Mouse (Mus musculus): ENCODE results near the gene Sh3bp2. TPM values are rescaled to one million over a fixed set of nuclear protein-coding genes. Genes with fewer than 3 reads are reported as not detected.

Sh3bp2 gene
- polyA plus RNA-seq, 1 experiment from 2014 or later: 5.9 TPM

- 0 out of 2 replicates have a peak, but pooled peaks cover 3% of the 10 kb centered on the region for H3K36me3 ChIP-seq
- no peak overlapping the region for H3K9ac ChIP-seq
- 0 out of 2 replicates have a peak, but pooled peaks cover 3% of the 10 kb centered on the region for H3K4me1 ChIP-seq
- no peaks in the 10 kb centered on the region for H3K27me3 ChIP-seq (replicated peaks)
- no peak for ATAC-seq (ENCODE audit: insufficient read depth, low FRiP score, low read depth)
- no peak overlapping the region for H3K27ac ChIP-seq
- H3K9me3 ChIP-seq: no peaks in the 10 kb centered on the region
- no peak overlapping the region for H3K4me3 ChIP-seq (replicated peaks)
- no peak overlapping the region for H3K4me2 ChIP-seq
- WGBS: 91% methylated on average over 9 of the region's 9 CpGs
Observed at GRCm38 (mm10) chr5:34593202-34593727, 67.6 kb downstream of the Sh3bp2 start.

DNA sequence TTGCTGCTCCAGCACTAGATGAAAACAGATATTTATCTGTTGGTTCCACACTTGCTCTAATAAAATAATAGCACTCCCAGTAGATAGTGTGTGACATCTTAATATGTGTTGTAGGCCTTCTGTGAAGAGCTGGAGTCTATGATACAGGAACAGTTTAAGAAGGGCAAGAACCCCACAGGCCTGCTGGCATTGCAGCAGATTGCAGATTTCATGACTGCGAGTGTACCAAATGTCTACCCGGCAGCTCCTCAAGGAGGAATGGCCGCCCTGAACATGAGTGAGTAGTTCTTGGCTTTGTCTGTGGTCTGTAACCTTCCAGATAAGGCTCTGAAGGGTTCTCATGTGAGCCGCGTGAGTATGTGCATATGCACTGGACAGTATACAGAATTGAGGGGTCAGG is 78.9 kb downstream of the Sh3bp2 start:
- Histone ChIP-seq H3K27me3 (replicated peaks) (no peaks in the 10 kb centered on the region), H3K4me3 (replicated peaks) (no peak overlapping the region), H3K36me3 (peaks cover 44% of the 10 kb centered on the region), H3K27ac (no peak overlapping the region), H3K4me2 (no peak overlapping the region), H3K9ac (no peak overlapping the region), H3K9me3 (no peaks in the 10 kb centered on the region), H3K4me1 (no peaks in the 10 kb centered on the region)
- ATAC-seq (ENCODE audit: insufficient read depth, low FRiP score, low read depth): no peak
- 97% methylated on average over 5 of the region's 5 CpGs for WGBS

- H3K4me3 ChIP-seq (replicated peaks): no peak overlapping the region
- no peaks in the 10 kb centered on the region for H3K27me3 ChIP-seq (replicated peaks)
- no peak overlapping the region for H3K4me2 ChIP-seq
- 84% methylated on average over 8 of the region's 8 CpGs for WGBS
- no peak for ATAC-seq (ENCODE audit: insufficient read depth, low FRiP score, low read depth)
- no peaks in the 10 kb centered on the region for H3K4me1 ChIP-seq
- H3K9me3 ChIP-seq: no peaks in the 10 kb centered on the region
- peaks cover 53% of the 10 kb centered on the region for H3K36me3 ChIP-seq
- no peak overlapping the region for H3K9ac ChIP-seq
- H3K27ac ChIP-seq: no peak overlapping the region
Observed at GRCm38 (mm10) chr5:34607100-34607880, 81.7 kb downstream of the Sh3bp2 start.

- Histone ChIP-seq H3K4me2 (no peak overlapping the region), H3K27ac (no peak overlapping the region), H3K9ac (no peak overlapping the region), H3K4me1 (no peaks in the 10 kb centered on the region), H3K36me3 (peaks cover 49% of the 10 kb centered on the region), H3K9me3 (no peaks in the 10 kb centered on the region), H3K4me3 (replicated peaks) (no peak overlapping the region), H3K27me3 (replicated peaks) (no peaks in the 10 kb centered on the region)
- no peak; the same call in 1 of the 2 replicates for ATAC-seq (ENCODE audit: insufficient read depth, low FRiP score, low read depth)
- 54% methylated on average over 3 of the region's 3 CpGs for WGBS
Observed at GRCm38 (mm10) chr5:34608226-34608625, 82.6 kb downstream of the Sh3bp2 start.

- 91% methylated on average over 4 of the region's 4 CpGs for WGBS
- Histone ChIP-seq H3K4me2 (no peak overlapping the region), H3K9ac (no peak overlapping the region), H3K36me3 (peaks cover 59% of the 10 kb centered on the region), H3K4me1 (no peaks in the 10 kb centered on the region), H3K27ac (no peak overlapping the region), H3K9me3 (no peaks in the 10 kb centered on the region), H3K4me3 (replicated peaks) (no peak overlapping the region), H3K27me3 (replicated peaks) (no peaks in the 10 kb centered on the region)
- no peak for ATAC-seq (ENCODE audit: insufficient read depth, low FRiP score, low read depth)
Observed at GRCm38 (mm10) chr5:34609966-34610365, 84.3 kb downstream of the Sh3bp2 start.

Small RNA genes within 50 kb of the gene (microRNA-seq; reads per million reads assigned to microRNA genes)
- 2.1 reads per million, percentile 4 among the genes with 10 or more reads in this experiment for gene Mir7036b

Other genes with a start within 250 kb of the Sh3bp2 start
- gene Zfyve28, start 237.4 kb upstream of the Sh3bp2 start, polyA plus RNA-seq (2015; fragmentation: Nextera tagmentation; extraction: Ambion mirVana): 0.53 and 0.62 TPM in 2 replicates
- not detected in 2 replicates for gene Cfap99, start 237.2 kb upstream of the Sh3bp2 start, polyA plus RNA-seq (2015; fragmentation: Nextera tagmentation; extraction: Ambion mirVana)
- 138 and 151 TPM in 2 replicates for gene Rnf4, start 189.5 kb upstream of the Sh3bp2 start, polyA plus RNA-seq (2015; fragmentation: Nextera tagmentation; extraction: Ambion mirVana)
- gene Fam193a, start 155.9 kb upstream of the Sh3bp2 start, polyA plus RNA-seq (2015; fragmentation: Nextera tagmentation; extraction: Ambion mirVana): 10.3 and 11.8 TPM in 2 replicates
- 22.9 and 23.2 TPM in 2 replicates for gene Tnip2, start 11.8 kb upstream of the Sh3bp2 start, polyA plus RNA-seq (2015; fragmentation: Nextera tagmentation; extraction: Ambion mirVana)
- gene Add1, start 47.8 kb downstream of the Sh3bp2 start, polyA plus RNA-seq (2015; fragmentation: Nextera tagmentation; extraction: Ambion mirVana): 162 and 168 TPM in 2 replicates
- 119 and 147 TPM in 2 replicates for gene Mfsd10, start 111.4 kb downstream of the Sh3bp2 start, polyA plus RNA-seq (2015; fragmentation: Nextera tagmentation; extraction: Ambion mirVana)
- 22.8 and 25.9 TPM in 2 replicates for gene Nop14, start 134.3 kb downstream of the Sh3bp2 start, polyA plus RNA-seq (2015; fragmentation: Nextera tagmentation; extraction: Ambion mirVana)
- 1.8 and 2.4 TPM in 2 replicates for gene Grk4, start 134.5 kb downstream of the Sh3bp2 start, polyA plus RNA-seq (2015; fragmentation: Nextera tagmentation; extraction: Ambion mirVana)
- gene Htt, start 235.9 kb downstream of the Sh3bp2 start, polyA plus RNA-seq (2015; fragmentation: Nextera tagmentation; extraction: Ambion mirVana): 11.9 TPM in 2 replicates